Mouse (Mus musculus) urinary bladder, postnatal 4 days (tissue): ENCODE measurements around the gene Cd1d1.
"Not testable (repeated sequence)": the region's sequence is repeated elsewhere in the genome, so short reads cannot be mapped to it uniquely, and the experiment has no call there.

Experiments used
- DNase-seq, 2 experiments: peaks; one replicate each; pipeline ENCODE4 v3.0.0; 2021 to 2022; ENCODE audit warnings: low spot score in 2 of 2

Cd1d1 gene

GRCm38 (mm10) chr3:86999415-86999740 is at the start of gene Cd1d1:
Gene Cd1d1, minus strand, starts transcription at chr3:86999441.
- no peak for DNase-seq

GRCm38 (mm10) chr3:87047801-87048200 is 48.6 kb upstream of the Cd1d1 start:
- no peak for DNase-seq

GRCm38 (mm10) chr3:87041733-87042132 is 42.5 kb upstream of the Cd1d1 start:
- no peak for DNase-seq

GRCm38 (mm10) chr3:87038500-87038899 is 39.3 kb upstream of the Cd1d1 start:
- DNase-seq = no peak

- DNase-seq = no peak
These were observed 34.8 kb upstream of the Cd1d1 start for GRCm38 (mm10) chr3:87034061-87034460.

GRCm38 (mm10) chr3:87033357-87033756 is 34.1 kb upstream of the Cd1d1 start:
- peak; percentile 61 to 78 for DNase-seq

GRCm38 (mm10) chr3:87030855-87031254 is 31.6 kb upstream of the Cd1d1 start:
- DNase-seq = no peak

GRCm38 (mm10) chr3:87017707-87018106 is 18.5 kb upstream of the Cd1d1 start:
- no peak for DNase-seq

GRCm38 (mm10) chr3:87017001-87017400 is 17.8 kb upstream of the Cd1d1 start:
- DNase-seq = no peak

GRCm38 (mm10) chr3:87015931-87016330 is 16.7 kb upstream of the Cd1d1 start:
- DNase-seq = no peak

- DNase-seq = not testable (repeated sequence)
These were observed 13.2 kb upstream of the Cd1d1 start for GRCm38 (mm10) chr3:87012406-87012805.

- not testable (repeated sequence) for DNase-seq
These were observed 9.0 kb upstream of the Cd1d1 start for GRCm38 (mm10) chr3:87008281-87008680.

- DNase-seq = no peak
These were observed 1.4 kb upstream of the Cd1d1 start for GRCm38 (mm10) chr3:87000676-87001075.

- no peak for DNase-seq
These were observed 810 bp upstream of the Cd1d1 start for GRCm38 (mm10) chr3:87000051-87000450.

- peak; percentile 57 to 79 for DNase-seq
These were observed 517 bp downstream of the Cd1d1 start for GRCm38 (mm10) chr3:86998433-86999414.

- DNase-seq = no peak
These were observed 3.1 kb downstream of the Cd1d1 start for GRCm38 (mm10) chr3:86996111-86996510.

- no peak for DNase-seq
These were observed 3.9 kb downstream of the Cd1d1 start for GRCm38 (mm10) chr3:86995381-86995780.

GRCm38 (mm10) chr3:86986969-86987368 is 12.3 kb downstream of the Cd1d1 start:
- not testable (repeated sequence) for DNase-seq

- no peak for DNase-seq
These were observed 12.8 kb downstream of the Cd1d1 start for GRCm38 (mm10) chr3:86986490-86986889.

GRCm38 (mm10) chr3:86983382-86983781 is 15.9 kb downstream of the Cd1d1 start:
- DNase-seq = no peak

- no peak for DNase-seq
These were observed 22.7 kb downstream of the Cd1d1 start for GRCm38 (mm10) chr3:86976546-86976945.

- no peak for DNase-seq
These were observed 24.1 kb downstream of the Cd1d1 start for GRCm38 (mm10) chr3:86975150-86975549.

- DNase-seq = no peak
These were observed 36.4 kb downstream of the Cd1d1 start for GRCm38 (mm10) chr3:86962665-86963435.
